Mouse (Mus musculus) stomach, postnatal 0 days (tissue): ENCODE results near the gene Dlg5. TPM values are rescaled to one million over a fixed set of nuclear protein-coding genes. Genes with fewer than 3 reads are reported as not detected.

Experiments used
- ATAC-seq: fragments of 200-750 bp; cut with Nextera tagmentation; 2 replicates; pipeline ENCODE4 v1.8.0; 2017; ENCODE audit not compliant: low FRiP score, low TSS enrichment
- DNase-seq: peaks from one replicate; pipeline ENCODE4 v3.0.0-alpha.2; 2016; ENCODE audit warnings: low spot score
- H3K27ac ChIP-seq: fragments of 300-500 bp; sonication (generic); replicated peaks from 2 replicates; pipeline ENCODE4 v1.5.1; 2014; ENCODE audit warnings: mild to moderate bottlenecking, control low read depth
- H3K27me3 ChIP-seq: fragments of 300-500 bp; sonication (generic); 2 replicates; pipeline ENCODE4 v1.6.1; 2014; ENCODE audit warnings: low read length; ENCODE audit not compliant: control insufficient read depth, insufficient read depth
- H3K36me3 ChIP-seq: fragments of 300-500 bp; sonication (generic); 2 replicates; pipeline ENCODE4 v1.6.1; 2014; ENCODE audit warnings: low read length, mixed read lengths; ENCODE audit not compliant: control insufficient read depth, insufficient read depth
- H3K4me1 ChIP-seq: fragments of 300-500 bp; sonication (generic); replicated peaks from 2 replicates; pipeline ENCODE4 v1.6.1; 2014; ENCODE audit warnings: antibody characterized with exemption; ENCODE audit not compliant: control insufficient read depth, insufficient read depth
- H3K4me2 ChIP-seq: fragments of 300-500 bp; sonication (generic); replicated peaks from 2 replicates; pipeline ENCODE4 v1.6.1; 2014; ENCODE audit warnings: low read depth, mild to moderate bottlenecking, control low read depth, moderate library complexity
- H3K4me3 ChIP-seq: fragments of 300-500 bp; sonication (generic); 2 replicates; pipeline ENCODE4 v1.5.1; 2014; ENCODE audit warnings: low read depth, low read length, control low read depth
- H3K9ac ChIP-seq: fragments of 300-500 bp; sonication (generic); 2 replicates; pipeline ENCODE4 v1.6.1; 2014; ENCODE audit warnings: mild to moderate bottlenecking, low read length, control low read depth, mixed read lengths
- H3K9me3 ChIP-seq: fragments of 300-500 bp; sonication (generic); 2 replicates; pipeline ENCODE4 v1.6.1; 2016; ENCODE audit warnings: low read length; ENCODE audit not compliant: control insufficient read depth
- CTCF ChIP-seq: IDR thresholded peaks from 2 replicates; pipeline ENCODE4 v1.5.1; 2016; ENCODE audit warnings: antibody characterized with exemption, low read depth, mild to moderate bottlenecking, moderate library complexity
- EP300 ChIP-seq: optimal IDR thresholded peaks from 2 replicates; pipeline ENCODE3; 2016; ENCODE audit warnings: antibody characterized with exemption
- WGBS: fragments of 180-500 bp; shearing (Covaris S2); extraction: QIAGEN DNeasy Blood & Tissue Kit; methylation state at CpG from one replicate; pipeline ENCODE4 v1.1.7; 2014; 5-methylcytosine and 5-hydroxymethylcytosine counted together
- polyA plus RNA-seq: library from polyadenylated mRNA; unstranded; fragments of >200 nt; fragmentation: Nextera tagmentation; extraction: Ambion mirVana; gene quantifications from 2 replicates; pipeline ENCODE4 v1.2.1, GENCODE M21; 2015

Dlg5 gene
- polyA plus RNA-seq, 1 experiment from 2014 or later, result 3.8 TPM

DNA sequence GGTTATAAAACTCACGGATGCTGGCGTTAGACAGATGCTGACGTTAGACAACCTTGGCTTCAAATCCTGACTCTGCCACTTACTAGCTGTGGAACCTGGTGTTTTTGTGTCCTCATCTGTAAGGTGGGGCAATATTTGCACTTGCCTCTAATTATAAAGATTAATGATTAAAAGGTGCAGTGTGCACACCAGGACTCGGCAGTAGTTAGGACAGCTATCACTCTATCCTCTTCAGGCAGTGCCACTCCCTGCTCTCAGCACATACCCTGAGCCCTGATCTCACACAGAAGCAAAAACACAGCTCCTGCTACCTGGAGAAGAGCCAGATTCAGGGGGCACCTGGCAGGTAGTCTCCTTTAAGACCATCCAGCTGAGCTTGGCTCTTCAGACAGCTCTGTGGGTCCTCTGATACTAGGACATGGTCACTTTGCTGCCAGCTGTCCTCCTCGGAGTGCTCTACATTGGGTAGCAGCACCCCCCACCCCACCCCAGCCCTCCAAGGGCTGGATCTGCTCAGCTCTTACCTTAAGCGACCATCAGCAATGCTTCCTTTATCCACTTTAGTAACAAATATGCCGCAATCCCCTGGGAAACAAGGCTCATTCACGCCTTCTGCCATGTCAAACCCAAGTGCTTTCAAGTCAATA, 80.9 kb downstream of the Dlg5 start:
- WGBS, result 76% methylated on average over 8 of the region's 8 CpGs
- peaks cover 21% of the 10 kb centered on the region; the same call in 1 of the 2 replicates for H3K36me3 ChIP-seq

DNA sequence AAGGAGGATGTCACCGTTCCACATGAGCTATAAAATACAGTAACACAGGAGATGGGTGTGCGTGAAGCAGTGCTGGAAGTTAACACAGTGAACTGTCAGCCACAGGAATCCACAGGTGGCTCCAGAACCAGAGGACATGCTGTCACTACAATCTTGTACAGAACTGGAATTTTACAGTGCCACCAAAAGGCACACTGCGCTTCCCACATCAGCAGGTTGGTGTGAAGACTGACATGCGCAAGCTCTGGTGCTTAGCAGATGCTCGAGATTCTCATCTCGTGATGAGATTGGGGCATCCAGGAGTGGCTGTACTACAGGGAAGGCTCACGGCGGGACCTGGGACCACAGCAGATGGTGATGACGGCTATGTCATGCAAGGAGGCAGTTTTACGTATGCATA, 82.9 kb downstream of the Dlg5 start:
- Histone ChIP-seq H3K4me2 (no peak overlapping the region), H3K36me3 (peaks cover 26% of the 10 kb centered on the region; the same call in 1 of the 2 replicates)
- no peak for TF ChIP-seq CTCF
- TF ChIP-seq EP300, result no peak

More for the DNA sequence above, 80.9 kb downstream of the Dlg5 start:
- no peak overlapping the region for H3K27ac ChIP-seq
- ATAC-seq (peak; percentile 80; the same call in 1 of the 2 replicates), DNase-seq (no peak)
- TF ChIP-seq CTCF (no peak), EP300 (no peak)
- H3K4me2 ChIP-seq, result no peak overlapping the region
- H3K9ac ChIP-seq, result no peak overlapping the region
- no peaks in the 10 kb centered on the region for H3K9me3 ChIP-seq
- no peaks in the 10 kb centered on the region for H3K27me3 ChIP-seq
- no peaks in the 10 kb centered on the region for H3K4me1 ChIP-seq
- H3K4me3 ChIP-seq, result no peak overlapping the region

DNA sequence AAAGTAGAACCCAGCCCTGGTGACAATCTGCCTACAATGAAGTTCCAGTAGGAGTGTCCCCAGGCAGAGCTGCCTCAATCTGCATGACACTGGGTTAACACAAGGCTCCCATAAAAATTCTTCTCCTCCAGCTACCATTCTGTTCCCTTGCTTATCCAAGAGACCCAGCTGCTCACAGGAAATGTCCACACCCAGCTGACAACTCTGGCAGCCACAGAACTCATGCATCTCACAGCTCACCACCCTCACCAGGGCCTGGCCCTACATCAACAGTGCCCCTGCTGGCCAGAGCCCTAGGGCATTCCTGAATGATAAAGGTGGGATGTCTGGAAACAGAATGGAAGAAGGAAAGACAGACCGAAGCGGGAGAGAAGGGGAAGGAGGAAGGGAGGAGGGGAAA, 96.8 kb downstream of the Dlg5 start:
- Histone ChIP-seq H3K36me3 (peaks cover 21% of the 10 kb centered on the region), H3K27me3 (no peaks in the 10 kb centered on the region), H3K9ac (no peak overlapping the region), H3K27ac (no peak overlapping the region), H3K4me3 (no peak overlapping the region), H3K4me1 (no peaks in the 10 kb centered on the region), H3K4me2 (no peak overlapping the region), H3K9me3 (no peaks in the 10 kb centered on the region)
- TF ChIP-seq CTCF, result peak; percentile 27; the same call in 1 of the 2 replicates
- TF ChIP-seq EP300, result no peak
- 70% methylated on average over 2 of the region's 2 CpGs for WGBS
- DNase-seq (no peak), ATAC-seq (no peak)

More for the DNA sequence above, 82.9 kb downstream of the Dlg5 start:
- no peak for DNase-seq
- ATAC-seq, result no peak
- H3K27ac ChIP-seq, result no peak overlapping the region
- no peaks in the 10 kb centered on the region for H3K27me3 ChIP-seq
- H3K9ac ChIP-seq, result no peak overlapping the region
- H3K9me3 ChIP-seq, result no peaks in the 10 kb centered on the region
- H3K4me1 ChIP-seq, result no peaks in the 10 kb centered on the region
- H3K4me3 ChIP-seq, result no peak overlapping the region
- WGBS, result 92% methylated on average over 10 of the region's 10 CpGs

DNA sequence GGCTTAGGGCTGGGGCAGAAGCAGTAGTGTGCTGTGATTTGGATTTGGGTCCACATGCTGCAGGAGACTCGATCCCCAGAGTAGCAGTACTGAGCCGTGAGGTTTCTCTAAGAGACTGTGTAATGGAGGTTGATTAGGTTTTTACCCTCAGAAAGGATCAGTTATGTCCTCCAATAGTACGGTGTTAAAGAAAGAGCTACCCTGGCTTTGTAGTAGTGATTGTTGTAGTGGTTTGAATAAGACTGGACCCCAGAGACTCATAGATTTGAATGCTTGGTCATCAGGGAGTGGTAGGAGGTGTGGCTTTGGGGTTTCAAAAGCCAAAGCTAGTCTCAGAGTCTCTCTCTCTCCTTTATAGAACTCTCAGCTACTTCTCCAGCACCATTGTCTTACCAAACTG, 100.9 kb downstream of the Dlg5 start:
- no peak overlapping the region for H3K4me2 ChIP-seq
- no peak overlapping the region for H3K9ac ChIP-seq
- TF ChIP-seq EP300 (no peak), CTCF (no peak)
- no peaks in the 10 kb centered on the region for H3K9me3 ChIP-seq
- no peaks in the 10 kb centered on the region for H3K4me1 ChIP-seq
- WGBS, result 84% methylated on average over 3 of the region's 3 CpGs
- no peaks in the 10 kb centered on the region for H3K27me3 ChIP-seq
- ATAC-seq (no peak), DNase-seq (no peak)
- H3K36me3 ChIP-seq, result peaks cover 24% of the 10 kb centered on the region
- no peak overlapping the region for H3K27ac ChIP-seq
- H3K4me3 ChIP-seq, result no peak overlapping the region

DNA sequence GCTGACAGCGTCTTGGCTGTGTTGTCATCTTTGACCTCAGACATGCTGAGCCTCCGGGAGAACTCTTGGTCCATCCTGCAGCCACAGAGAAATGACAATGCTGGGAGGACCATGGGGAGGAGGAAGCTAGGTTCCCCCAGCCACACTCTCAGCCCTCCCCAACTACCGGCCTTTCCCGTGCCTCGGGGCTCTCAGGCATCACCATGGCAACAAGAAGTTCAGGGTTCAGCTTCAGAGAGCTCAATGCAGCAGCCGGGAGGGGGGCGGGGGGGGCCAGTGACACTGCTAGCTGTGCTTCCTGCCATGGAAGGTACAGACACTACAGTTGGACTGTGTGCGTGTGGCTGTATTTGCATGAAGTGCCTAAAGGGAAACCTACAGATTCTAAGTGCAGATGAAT, 101.3 kb downstream of the Dlg5 start:
- H3K9ac ChIP-seq, result no peak overlapping the region
- TF ChIP-seq CTCF (no peak), EP300 (no peak)
- H3K27ac ChIP-seq, result no peak overlapping the region
- no peak for ATAC-seq
- DNase-seq, result no peak
- H3K36me3 ChIP-seq, result peaks cover 23% of the 10 kb centered on the region
- no peaks in the 10 kb centered on the region for H3K27me3 ChIP-seq
- no peaks in the 10 kb centered on the region for H3K9me3 ChIP-seq
- no peak overlapping the region for H3K4me2 ChIP-seq
- H3K4me3 ChIP-seq, result no peak overlapping the region
- H3K4me1 ChIP-seq, result no peaks in the 10 kb centered on the region
- 46% methylated on average over 8 of the region's 8 CpGs for WGBS

DNA sequence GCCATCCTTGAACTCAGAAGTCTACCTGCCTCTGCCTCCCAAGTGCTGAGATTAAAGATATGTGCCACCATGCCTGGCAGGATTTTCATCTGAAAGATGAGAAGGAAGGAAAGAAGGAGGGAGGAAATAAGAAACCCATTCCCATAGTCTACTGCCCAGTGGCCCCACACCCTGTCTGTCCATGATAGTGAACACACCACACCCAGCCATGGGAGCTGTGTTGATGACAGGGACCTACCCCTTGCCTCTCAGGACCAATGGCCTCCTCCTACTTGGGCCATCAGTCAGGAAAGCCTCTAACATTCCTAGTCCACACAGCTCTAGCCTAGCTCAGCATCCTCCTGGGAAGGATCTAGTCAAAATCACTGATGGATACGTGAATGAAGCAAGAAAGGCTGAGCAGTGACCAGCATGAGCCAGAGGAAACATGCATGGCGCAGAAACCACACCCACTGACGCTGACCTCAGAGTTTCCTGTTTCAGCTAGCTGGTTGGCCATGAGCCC, 102.7 kb downstream of the Dlg5 start:
- Histone ChIP-seq H3K9me3 (no peaks in the 10 kb centered on the region), H3K4me1 (no peaks in the 10 kb centered on the region), H3K27ac (no peak overlapping the region), H3K27me3 (no peaks in the 10 kb centered on the region), H3K36me3 (peaks cover 27% of the 10 kb centered on the region), H3K9ac (no peak overlapping the region), H3K4me2 (no peak overlapping the region), H3K4me3 (no peak overlapping the region)
- TF ChIP-seq CTCF (no peak), EP300 (no peak)
- 82% methylated on average over 3 of the region's 3 CpGs for WGBS
- no peak for DNase-seq
- no peak for ATAC-seq
